Mouse (Mus musculus): ENCODE results near the gene Dagla. TPM values are rescaled to one million over a fixed set of nuclear protein-coding genes. Genes with fewer than 3 reads are reported as not detected.
A peak's percentile ranks its signal among the peaks of the same experiment; 100 is the strongest.

Gene Dagla
- total and polyA plus RNA-seq, 2 experiments from 2014 or later, result 10.9 to 35.0 TPM

GRCm38 (mm10) chr19:10341152-10341551, 36.5 kb upstream of the Dagla start:
- H3K9ac ChIP-seq (replicated peaks; ENCODE audit: low read length), result no peak overlapping the region
- H3K9me3 ChIP-seq (ENCODE audit: low read length), result no peaks in the 10 kb centered on the region
- H3K27ac ChIP-seq, result 0 out of 2 replicates have a peak overlapping the region, but pooled peaks have one; percentile 51
- peaks cover 12% of the 10 kb centered on the region; the same call in 1 of the 2 replicates for H3K4me1 ChIP-seq (ENCODE audit: insufficient read depth, low read length)
- 17% methylated on average over 11 of the region's 11 CpGs for WGBS
- no peaks in the 10 kb centered on the region for H3K36me3 ChIP-seq (ENCODE audit: insufficient read depth, low read length)
- H3K4me2 ChIP-seq (ENCODE audit: low read depth, low read length), result no peak overlapping the region
- ATAC-seq (peak; percentile 36; the same call in 1 of the 2 replicates), DNase-seq (ENCODE audit: low spot score) (peak; percentile 85)
- H3K27me3 ChIP-seq (ENCODE audit: insufficient read depth, low read length), result 0 out of 2 replicates have a peak, but pooled peaks cover 4% of the 10 kb centered on the region
- no peak overlapping the region for H3K4me3 ChIP-seq (ENCODE audit: low read length)
- TF ChIP-seq CTCF (IDR thresholded peaks at IDR 0.05; ENCODE audit: low read depth), result peak; percentile 92

GRCm38 (mm10) chr19:10340661-10341060, 36.0 kb upstream of the Dagla start:
- Histone ChIP-seq H3K27me3 (ENCODE audit: insufficient read depth, low read length) (0 out of 2 replicates have a peak, but pooled peaks cover 4% of the 10 kb centered on the region), H3K9me3 (ENCODE audit: low read length) (no peaks in the 10 kb centered on the region), H3K4me1 (ENCODE audit: insufficient read depth, low read length) (peaks cover 12% of the 10 kb centered on the region; the same call in 1 of the 2 replicates), H3K4me3 (ENCODE audit: low read length) (no peak overlapping the region), H3K9ac (replicated peaks; ENCODE audit: low read length) (no peak overlapping the region), H3K36me3 (ENCODE audit: insufficient read depth, low read length) (no peaks in the 10 kb centered on the region), H3K27ac (no peak overlapping the region), H3K4me2 (ENCODE audit: low read depth, low read length) (no peak overlapping the region)
- ATAC-seq (no peak), DNase-seq (ENCODE audit: low spot score) (no peak)
- TF ChIP-seq CTCF (IDR thresholded peaks at IDR 0.05; ENCODE audit: low read depth), result no peak
- 47% methylated on average over 5 of the region's 5 CpGs for WGBS

GRCm38 (mm10) chr19:10339271-10339670, 34.6 kb upstream of the Dagla start:
- H3K4me1 ChIP-seq (ENCODE audit: insufficient read depth, low read length), result peaks cover 12% of the 10 kb centered on the region; the same call in 1 of the 2 replicates
- no peak overlapping the region for H3K9ac ChIP-seq (replicated peaks; ENCODE audit: low read length)
- no peak for ATAC-seq
- H3K4me3 ChIP-seq (ENCODE audit: low read length), result no peak overlapping the region
- WGBS, result 11% methylated on average over 5 of the region's 5 CpGs
- H3K36me3 ChIP-seq (ENCODE audit: insufficient read depth, low read length), result no peaks in the 10 kb centered on the region
- peak; percentile 15 for DNase-seq (ENCODE audit: low spot score)
- 0 out of 2 replicates have a peak, but pooled peaks cover 4% of the 10 kb centered on the region for H3K27me3 ChIP-seq (ENCODE audit: insufficient read depth, low read length)
- TF ChIP-seq CTCF (IDR thresholded peaks at IDR 0.05; ENCODE audit: low read depth), result no peak
- H3K9me3 ChIP-seq (ENCODE audit: low read length), result no peaks in the 10 kb centered on the region
- H3K27ac ChIP-seq, result no peak overlapping the region
- no peak overlapping the region for H3K4me2 ChIP-seq (ENCODE audit: low read depth, low read length)

GRCm38 (mm10) chr19:10338724-10339123, 34.0 kb upstream of the Dagla start:
- Histone ChIP-seq H3K36me3 (ENCODE audit: insufficient read depth, low read length) (no peaks in the 10 kb centered on the region), H3K4me2 (ENCODE audit: low read depth, low read length) (no peak overlapping the region), H3K9me3 (ENCODE audit: low read length) (no peaks in the 10 kb centered on the region), H3K4me3 (ENCODE audit: low read length) (no peak overlapping the region), H3K27ac (no peak overlapping the region), H3K9ac (replicated peaks; ENCODE audit: low read length) (no peak overlapping the region), H3K4me1 (ENCODE audit: insufficient read depth, low read length) (peaks cover 12% of the 10 kb centered on the region; the same call in 1 of the 2 replicates), H3K27me3 (ENCODE audit: insufficient read depth, low read length) (0 out of 2 replicates have a peak, but pooled peaks cover 4% of the 10 kb centered on the region)
- WGBS, result 86% methylated on average over 4 of the region's 4 CpGs
- TF ChIP-seq CTCF (IDR thresholded peaks at IDR 0.05; ENCODE audit: low read depth), result no peak
- DNase-seq (ENCODE audit: low spot score), result no peak
- no peak for ATAC-seq

- no peak overlapping the region for H3K27ac ChIP-seq
- no peak for DNase-seq (ENCODE audit: low spot score)
- WGBS, result 47% methylated on average over 4 of the region's 4 CpGs
- no peak overlapping the region for H3K4me2 ChIP-seq (ENCODE audit: low read depth, low read length)
- TF ChIP-seq CTCF (IDR thresholded peaks at IDR 0.05; ENCODE audit: low read depth), result no peak
- H3K4me3 ChIP-seq (ENCODE audit: low read length), result no peak overlapping the region
- no peaks in the 10 kb centered on the region for H3K4me1 ChIP-seq (ENCODE audit: insufficient read depth, low read length)
- H3K9ac ChIP-seq (replicated peaks; ENCODE audit: low read length), result no peak overlapping the region
- ATAC-seq, result no peak
- H3K9me3 ChIP-seq (ENCODE audit: low read length), result no peaks in the 10 kb centered on the region
- H3K36me3 ChIP-seq (ENCODE audit: insufficient read depth, low read length), result no peaks in the 10 kb centered on the region
- H3K27me3 ChIP-seq (ENCODE audit: insufficient read depth, low read length), result no peaks in the 10 kb centered on the region
These were observed 29.8 kb upstream of the Dagla start for GRCm38 (mm10) chr19:10334467-10334866.

- Histone ChIP-seq H3K9me3 (ENCODE audit: low read length) (no peaks in the 10 kb centered on the region), H3K4me1 (ENCODE audit: insufficient read depth, low read length) (no peaks in the 10 kb centered on the region), H3K9ac (replicated peaks; ENCODE audit: low read length) (no peak overlapping the region), H3K27me3 (ENCODE audit: insufficient read depth, low read length) (no peaks in the 10 kb centered on the region), H3K36me3 (ENCODE audit: insufficient read depth, low read length) (no peaks in the 10 kb centered on the region), H3K4me3 (ENCODE audit: low read length) (no peak overlapping the region), H3K4me2 (ENCODE audit: low read depth, low read length) (no peak overlapping the region), H3K27ac (no peak overlapping the region)
- DNase-seq (ENCODE audit: low spot score), result peak; percentile 86
- TF ChIP-seq CTCF (IDR thresholded peaks at IDR 0.05; ENCODE audit: low read depth), result peak; percentile 97
- WGBS, result 35% methylated on average over 9 of the region's 9 CpGs
- peak; percentile 76 for ATAC-seq
These were observed 29.0 kb upstream of the Dagla start for GRCm38 (mm10) chr19:10333545-10334252.

- Histone ChIP-seq H3K36me3 (ENCODE audit: insufficient read depth, low read length) (no peaks in the 10 kb centered on the region), H3K4me1 (ENCODE audit: insufficient read depth, low read length) (no peaks in the 10 kb centered on the region), H3K9me3 (ENCODE audit: low read length) (no peaks in the 10 kb centered on the region), H3K27me3 (ENCODE audit: insufficient read depth, low read length) (no peaks in the 10 kb centered on the region), H3K27ac (no peak overlapping the region), H3K9ac (replicated peaks; ENCODE audit: low read length) (no peak overlapping the region), H3K4me3 (ENCODE audit: low read length) (no peak overlapping the region), H3K4me2 (ENCODE audit: low read depth, low read length) (no peak overlapping the region)
- no peak for TF ChIP-seq CTCF (IDR thresholded peaks at IDR 0.05; ENCODE audit: low read depth)
- ATAC-seq (no peak), DNase-seq (ENCODE audit: low spot score) (no peak)
- WGBS, result 65% methylated on average over 4 of the region's 4 CpGs
These were observed 27.0 kb upstream of the Dagla start for GRCm38 (mm10) chr19:10331706-10332105.
